Mouse (Mus musculus) stomach, embryonic 16.5 days (tissue): ENCODE results near the gene Cdh11. TPM values are rescaled to one million over a fixed set of nuclear protein-coding genes. Genes with fewer than 3 reads are reported as not detected.

Experiments
- ATAC-seq: fragments of 200-750 bp; cut with Nextera tagmentation; 2 replicates; pipeline ENCODE4 v1.8.0; 2017; ENCODE audit warnings: moderate number of reproducible peaks, moderate TSS enrichment; ENCODE audit not compliant: insufficient read depth, low FRiP score
- H3K27ac ChIP-seq: fragments of 300-500 bp; sonication (generic); 2 replicates; pipeline ENCODE4 v1.5.1; 2014; ENCODE audit warnings: low read length
- H3K27me3 ChIP-seq: fragments of 300-500 bp; sonication (generic); 2 replicates; pipeline ENCODE4 v1.6.1; 2014; ENCODE audit warnings: low read length, control low read depth, mixed read lengths; ENCODE audit not compliant: control insufficient read depth, insufficient read depth
- H3K36me3 ChIP-seq: fragments of 300-500 bp; sonication (generic); 2 replicates; pipeline ENCODE4 v1.6.1; 2014; ENCODE audit warnings: low read length; ENCODE audit not compliant: control insufficient read depth, insufficient read depth
- H3K4me1 ChIP-seq: fragments of 300-500 bp; sonication (generic); 2 replicates; pipeline ENCODE4 v1.6.1; 2014; ENCODE audit warnings: low read length, control low read depth, mixed read lengths; ENCODE audit not compliant: control insufficient read depth, insufficient read depth
- H3K4me2 ChIP-seq: fragments of 300-500 bp; sonication (generic); 2 replicates; pipeline ENCODE4 v1.6.1; 2014; ENCODE audit warnings: low read depth, low read length, mixed read lengths
- H3K4me3 ChIP-seq: fragments of 300-500 bp; sonication (generic); replicated peaks from 2 replicates; pipeline ENCODE4 v1.5.1; 2014; ENCODE audit warnings: mild to moderate bottlenecking, low read length
- H3K9ac ChIP-seq: fragments of 300-500 bp; sonication (generic); 2 replicates; pipeline ENCODE4 v1.6.1; 2014; ENCODE audit warnings: low read length
- H3K9me3 ChIP-seq: fragments of 300-500 bp; sonication (generic); replicated peaks from 2 replicates; pipeline ENCODE4 v1.6.1; 2016; ENCODE audit warnings: low read length, control low read depth; ENCODE audit not compliant: control insufficient read depth
- WGBS: fragments of 180-500 bp; shearing (Covaris S2); extraction: QIAGEN DNeasy Blood & Tissue Kit; methylation state at CpG from one replicate; pipeline ENCODE4 v1.1.7; 2014; 5-methylcytosine and 5-hydroxymethylcytosine counted together
- microRNA-seq: library from miRNA; unstranded; fragments of <30 nt; microRNA quantifications from one replicate; pipeline ENCODE4, GENCODE M21; 2016
- polyA plus RNA-seq: library from polyadenylated mRNA; unstranded; fragments of >200 nt; fragmentation: Nextera tagmentation; extraction: Ambion mirVana; gene quantifications from 2 replicates; pipeline ENCODE4 v1.2.1, GENCODE M21; 2015

Cdh11 gene
- polyA plus RNA-seq, 1 experiment from 2014 or later: 75.1 TPM

DNA sequence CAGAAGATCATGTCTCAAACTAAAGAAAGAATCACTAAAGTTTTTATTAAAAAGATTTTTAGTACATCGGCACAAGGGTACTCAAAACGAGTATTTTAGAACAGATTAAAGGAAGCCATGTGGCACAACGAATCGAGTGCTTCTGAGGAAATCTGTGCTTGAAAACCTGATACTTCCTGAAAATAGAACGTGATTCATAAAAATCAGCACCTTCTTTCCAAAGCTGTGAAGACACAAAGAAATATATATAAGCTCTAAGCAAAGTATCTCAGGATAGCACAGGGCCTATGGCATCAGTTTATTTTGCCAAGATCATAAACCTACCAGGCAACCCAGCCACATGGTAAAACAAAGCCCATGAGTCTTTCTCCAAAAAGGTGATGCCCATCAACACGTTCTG, 191.5 kb downstream of the Cdh11 start:
- Histone ChIP-seq H3K27me3 (no peaks in the 10 kb centered on the region), H3K4me3 (no peak overlapping the region), H3K4me2 (no peak overlapping the region), H3K9ac (no peak overlapping the region), H3K9me3 (no peaks in the 10 kb centered on the region), H3K4me1 (no peaks in the 10 kb centered on the region), H3K36me3 (no peaks in the 10 kb centered on the region), H3K27ac (no peak overlapping the region)
- ATAC-seq: no peak
- 83% methylated on average over 6 of the region's 6 CpGs for WGBS

Small RNAs within 50 kb of the gene (microRNA-seq; reads per million reads assigned to microRNA genes)
- not detected for gene Gm26301
